Mouse (Mus musculus): ENCODE data around the gene Cct4.

DNA sequence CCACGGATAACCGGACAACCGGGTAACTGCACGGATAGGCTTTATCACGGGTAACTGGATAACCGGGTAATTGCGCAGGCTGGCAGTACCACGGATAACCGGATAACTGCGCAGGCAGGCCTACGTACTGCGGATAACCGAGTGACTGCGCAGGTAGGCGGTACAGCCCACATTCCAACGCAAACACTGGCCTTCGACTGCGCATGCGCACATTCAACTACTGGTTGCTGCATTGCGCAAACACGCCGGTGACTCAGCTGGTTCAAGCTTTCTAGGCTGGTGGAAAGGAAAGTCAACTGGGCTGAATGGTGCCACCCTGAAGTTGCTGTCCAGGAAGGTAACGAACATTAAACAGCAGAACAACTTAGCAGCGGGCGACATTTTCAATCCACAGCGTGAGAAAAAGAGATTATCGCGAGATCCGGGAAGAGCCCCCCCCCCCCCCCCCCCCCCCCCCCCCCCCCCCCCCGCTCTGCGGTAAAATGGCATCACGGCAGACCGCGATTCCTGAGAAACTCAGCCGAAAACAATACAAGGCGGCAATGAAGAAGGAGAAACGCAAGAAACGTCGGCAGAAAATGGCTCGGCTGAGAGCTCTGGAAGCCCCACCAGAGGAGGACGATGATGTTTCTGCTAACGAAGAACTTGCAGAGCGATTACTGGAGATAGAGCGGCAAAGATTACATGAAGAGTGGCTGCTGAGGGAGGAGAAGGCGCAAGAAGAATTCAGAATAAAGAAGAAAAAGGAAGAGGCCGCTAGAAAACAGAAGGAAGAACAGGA, 17.4 kb upstream of the Cct4 start:
- TF ChIP-seq CTCF (IDR thresholded peaks at IDR 0.05; ENCODE audit: low read depth) (no peak), EP300 (optimal IDR thresholded peaks at IDR 0.05) (no peak)

Measured in stomach, postnatal 0 days (tissue).